Mouse (Mus musculus): ENCODE results near the gene Gm614. TPM values are rescaled to one million over a fixed set of nuclear protein-coding genes. Genes with fewer than 3 reads are reported as not detected.

Gene Gm614
- polyA plus RNA-seq, 1 experiment from 2014 or later, result not detected

- 46% methylated on average over 5 of the region's 5 CpGs for WGBS
- H3K27ac ChIP-seq (ENCODE audit: low read length), result no peak within 1 kb of the TSS
- peaks cover 6% of the 10 kb centered on the region; the same call in 1 of the 2 replicates for H3K27me3 ChIP-seq (ENCODE audit: control insufficient read depth, insufficient read depth, low read length)
- no peak within 1 kb of the TSS for H3K4me2 ChIP-seq (ENCODE audit: low read depth, low read length)
- H3K4me1 ChIP-seq (ENCODE audit: control insufficient read depth, insufficient read depth, low read length), result no peaks in the 10 kb centered on the region
- H3K36me3 ChIP-seq (ENCODE audit: control insufficient read depth, insufficient read depth, low read length), result no peaks in the 10 kb centered on the region
- no peak; the same call in 1 of the 2 replicates for ATAC-seq (ENCODE audit: insufficient read depth, low FRiP score)
- H3K9ac ChIP-seq (ENCODE audit: low read length), result no peak within 1 kb of the TSS
- no peaks in the 10 kb centered on the region for H3K9me3 ChIP-seq (replicated peaks; ENCODE audit: control insufficient read depth, low read length)
- no peak within 1 kb of the TSS for H3K4me3 ChIP-seq (replicated peaks; ENCODE audit: low read length)
Observed at GRCm38 (mm10) chrX:101268025-101268754, 4.4 kb upstream of the Gm614 start, which contains the start of gene Il2rg. Gene Il2rg, minus strand, starts transcription at chrX:101268255.

- Histone ChIP-seq H3K4me3 (replicated peaks; ENCODE audit: low read length) (no peak overlapping the region), H3K36me3 (ENCODE audit: control insufficient read depth, insufficient read depth, low read length) (no peaks in the 10 kb centered on the region), H3K27ac (ENCODE audit: low read length) (no peak overlapping the region), H3K27me3 (ENCODE audit: control insufficient read depth, insufficient read depth, low read length) (peaks cover 6% of the 10 kb centered on the region; the same call in 1 of the 2 replicates), H3K9ac (ENCODE audit: low read length) (no peak overlapping the region), H3K9me3 (replicated peaks; ENCODE audit: control insufficient read depth, low read length) (no peaks in the 10 kb centered on the region), H3K4me1 (ENCODE audit: control insufficient read depth, insufficient read depth, low read length) (no peaks in the 10 kb centered on the region), H3K4me2 (ENCODE audit: low read depth, low read length) (no peak overlapping the region)
- ATAC-seq (ENCODE audit: insufficient read depth, low FRiP score), result no peak
- WGBS, result 84% methylated on average over 6 of the region's 6 CpGs
Observed at GRCm38 (mm10) chrX:101266631-101267030, 2.8 kb upstream of the Gm614 start.

- H3K27ac ChIP-seq (ENCODE audit: low read length), result peak overlapping the region; percentile 32; the same call in 1 of the 2 replicates
- no peaks in the 10 kb centered on the region for H3K4me1 ChIP-seq (ENCODE audit: control insufficient read depth, insufficient read depth, low read length)
- WGBS, result 32% methylated on average over 12 of the region's 13 CpGs
- H3K9me3 ChIP-seq (replicated peaks; ENCODE audit: control insufficient read depth, low read length), result no peaks in the 10 kb centered on the region
- H3K36me3 ChIP-seq (ENCODE audit: control insufficient read depth, insufficient read depth, low read length), result no peaks in the 10 kb centered on the region
- ATAC-seq (ENCODE audit: insufficient read depth, low FRiP score), result peak; percentile 76
- H3K27me3 ChIP-seq (ENCODE audit: control insufficient read depth, insufficient read depth, low read length), result no peaks in the 10 kb centered on the region; the same call in 1 of the 2 replicates
- no peak overlapping the region for H3K9ac ChIP-seq (ENCODE audit: low read length)
- no peak overlapping the region for H3K4me2 ChIP-seq (ENCODE audit: low read depth, low read length)
- no peak overlapping the region for H3K4me3 ChIP-seq (replicated peaks; ENCODE audit: low read length)
Observed at GRCm38 (mm10) chrX:101260441-101261325, 3.1 kb downstream of the Gm614 start.

- no peaks in the 10 kb centered on the region for H3K4me1 ChIP-seq (ENCODE audit: control insufficient read depth, insufficient read depth, low read length)
- no peak for ATAC-seq (ENCODE audit: insufficient read depth, low FRiP score)
- H3K9ac ChIP-seq (ENCODE audit: low read length), result no peak overlapping the region
- H3K36me3 ChIP-seq (ENCODE audit: control insufficient read depth, insufficient read depth, low read length), result no peaks in the 10 kb centered on the region
- WGBS, result 73% methylated on average over 13 of the region's 13 CpGs
- no peak overlapping the region for H3K27ac ChIP-seq (ENCODE audit: low read length)
- H3K27me3 ChIP-seq (ENCODE audit: control insufficient read depth, insufficient read depth, low read length), result no peaks in the 10 kb centered on the region; the same call in 1 of the 2 replicates
- no peak overlapping the region for H3K4me3 ChIP-seq (replicated peaks; ENCODE audit: low read length)
- H3K9me3 ChIP-seq (replicated peaks; ENCODE audit: control insufficient read depth, low read length), result no peaks in the 10 kb centered on the region
- H3K4me2 ChIP-seq (ENCODE audit: low read depth, low read length), result no peak overlapping the region
Observed at GRCm38 (mm10) chrX:101256603-101257002, 7.2 kb downstream of the Gm614 start.

DNA sequence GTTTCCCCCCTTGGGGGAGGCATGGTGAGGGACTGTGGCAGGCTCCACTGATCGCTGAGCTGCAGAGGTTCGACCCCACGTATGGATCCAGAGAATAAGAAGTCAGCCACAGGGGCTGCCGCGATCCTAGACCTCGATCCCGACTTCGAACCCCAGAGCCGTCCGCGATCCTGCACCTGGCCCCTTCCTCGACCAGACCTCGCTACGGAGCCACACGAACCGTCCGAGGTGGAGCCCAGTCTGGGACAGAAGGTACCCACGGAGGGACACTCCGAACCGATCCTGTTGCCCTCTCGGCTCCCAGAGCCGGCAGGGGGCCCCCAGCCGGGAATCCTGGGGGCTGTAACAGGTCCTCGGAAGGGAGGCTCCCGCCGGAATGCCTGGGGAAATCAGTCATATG is 9.1 kb downstream of the Gm614 start:
- peak; percentile 20; the same call in 1 of the 2 replicates for ATAC-seq (ENCODE audit: insufficient read depth, low FRiP score)
- peak overlapping the region; percentile 72 for H3K9ac ChIP-seq (ENCODE audit: low read length)
- no peaks in the 10 kb centered on the region; the same call in 1 of the 2 replicates for H3K27me3 ChIP-seq (ENCODE audit: control insufficient read depth, insufficient read depth, low read length)
- H3K9me3 ChIP-seq (replicated peaks; ENCODE audit: control insufficient read depth, low read length), result no peaks in the 10 kb centered on the region
- peak overlapping the region; percentile 60 for H3K4me3 ChIP-seq (replicated peaks; ENCODE audit: low read length)
- peak overlapping the region; percentile 61 for H3K4me2 ChIP-seq (ENCODE audit: low read depth, low read length)
- peak overlapping the region; percentile 42 for H3K27ac ChIP-seq (ENCODE audit: low read length)
- WGBS, result 18% methylated on average over 26 of the region's 26 CpGs
- H3K4me1 ChIP-seq (ENCODE audit: control insufficient read depth, insufficient read depth, low read length), result no peaks in the 10 kb centered on the region
- no peaks in the 10 kb centered on the region for H3K36me3 ChIP-seq (ENCODE audit: control insufficient read depth, insufficient read depth, low read length)

DNA sequence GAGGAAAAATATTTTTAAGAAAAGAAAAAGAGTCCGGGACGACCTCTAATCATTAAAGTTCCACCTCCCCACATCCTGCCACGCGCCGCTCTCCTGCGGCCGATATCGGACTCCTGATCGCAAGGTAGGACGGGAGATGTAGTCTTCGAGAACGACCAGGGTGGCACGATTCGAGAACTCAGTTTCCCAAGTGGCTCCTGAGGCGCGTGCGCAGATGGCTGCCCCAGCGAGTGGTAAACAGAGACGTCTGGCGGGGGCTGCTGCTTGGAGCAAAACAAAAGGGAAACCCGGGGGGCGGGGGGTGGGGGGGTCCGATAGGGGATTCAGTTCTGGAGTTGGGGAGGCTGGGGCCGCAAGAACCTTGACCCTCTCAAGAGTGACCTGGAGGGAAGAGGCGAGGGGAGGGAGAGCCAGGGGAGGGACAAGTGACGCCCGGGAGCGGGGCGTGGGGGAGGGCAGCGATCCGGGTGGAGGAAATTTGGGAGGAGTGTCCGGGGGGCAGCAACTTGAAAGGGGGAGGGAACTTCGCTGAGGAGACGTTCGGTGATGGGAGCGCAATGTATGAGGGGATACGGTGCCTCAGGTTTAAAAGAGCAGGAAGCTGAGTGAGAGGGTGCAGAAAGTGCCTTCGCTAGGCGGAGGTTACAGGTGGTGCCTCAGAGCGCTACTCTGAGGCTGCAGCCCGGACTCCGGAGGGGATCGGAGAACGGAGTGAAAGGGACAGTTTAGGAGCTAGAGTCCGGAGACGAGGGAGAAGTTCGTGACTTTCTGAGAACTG is 9.7 kb downstream of the Gm614 start, which contains the start of gene Foxo4:
Gene Foxo4 (plus strand): TSS at position 577 of the 778 bp plus-strand sequence.
- Histone ChIP-seq H3K4me2 (ENCODE audit: low read depth, low read length) (peak within 1 kb of the TSS; percentile 61), H3K9ac (ENCODE audit: low read length) (peak within 1 kb of the TSS; percentile 72), H3K4me1 (ENCODE audit: control insufficient read depth, insufficient read depth, low read length) (no peaks in the 10 kb centered on the region), H3K4me3 (replicated peaks; ENCODE audit: low read length) (peak within 1 kb of the TSS; percentile 60), H3K36me3 (ENCODE audit: control insufficient read depth, insufficient read depth, low read length) (no peaks in the 10 kb centered on the region), H3K9me3 (replicated peaks; ENCODE audit: control insufficient read depth, low read length) (no peaks in the 10 kb centered on the region), H3K27ac (ENCODE audit: low read length) (peak within 1 kb of the TSS; percentile 42), H3K27me3 (ENCODE audit: control insufficient read depth, insufficient read depth, low read length) (no peaks in the 10 kb centered on the region; the same call in 1 of the 2 replicates)
- 13% methylated on average over 47 of the region's 47 CpGs for WGBS
- ATAC-seq (ENCODE audit: insufficient read depth, low FRiP score), result peak; percentile 91

GRCm38 (mm10) chrX:101245011-101245410 is 18.8 kb downstream of the Gm614 start:
- WGBS, result 35% methylated on average over 1 of the region's 1 CpGs
- H3K9me3 ChIP-seq (replicated peaks; ENCODE audit: control insufficient read depth, low read length), result no peaks in the 10 kb centered on the region
- no peak for ATAC-seq (ENCODE audit: insufficient read depth, low FRiP score)

GRCm38 (mm10) chrX:101222796-101223162 is 41.0 kb downstream of the Gm614 start:
- H3K27me3 ChIP-seq (ENCODE audit: control insufficient read depth, insufficient read depth, low read length), result no peaks in the 10 kb centered on the region; the same call in 1 of the 2 replicates
- peak overlapping the region; percentile 70 for H3K27ac ChIP-seq (ENCODE audit: low read length)
- no peaks in the 10 kb centered on the region for H3K9me3 ChIP-seq (replicated peaks; ENCODE audit: control insufficient read depth, low read length)
- no peak for ATAC-seq (ENCODE audit: insufficient read depth, low FRiP score)
- H3K4me3 ChIP-seq (replicated peaks; ENCODE audit: low read length), result peak overlapping the region; percentile 61
- peak overlapping the region; percentile 61 for H3K9ac ChIP-seq (ENCODE audit: low read length)
- peak overlapping the region; percentile 52 for H3K4me2 ChIP-seq (ENCODE audit: low read depth, low read length)
- 26% methylated on average over 7 of the region's 7 CpGs for WGBS
- H3K4me1 ChIP-seq (ENCODE audit: control insufficient read depth, insufficient read depth, low read length), result no peaks in the 10 kb centered on the region
- H3K36me3 ChIP-seq (ENCODE audit: control insufficient read depth, insufficient read depth, low read length), result no peaks in the 10 kb centered on the region

More at GRCm38 (mm10) chrX:101245011-101245410, 18.8 kb downstream of the Gm614 start:
- Histone ChIP-seq H3K36me3 (ENCODE audit: control insufficient read depth, insufficient read depth, low read length) (no peaks in the 10 kb centered on the region), H3K4me3 (replicated peaks; ENCODE audit: low read length) (no peak overlapping the region), H3K4me1 (ENCODE audit: control insufficient read depth, insufficient read depth, low read length) (no peaks in the 10 kb centered on the region), H3K4me2 (ENCODE audit: low read depth, low read length) (no peak overlapping the region), H3K9ac (ENCODE audit: low read length) (no peak overlapping the region), H3K27ac (ENCODE audit: low read length) (no peak overlapping the region), H3K27me3 (ENCODE audit: control insufficient read depth, insufficient read depth, low read length) (no peaks in the 10 kb centered on the region)
